Mouse (Mus musculus) cerebellum, adult 8-10 months (tissue): Measurements from ENCODE around the gene Nsf.
"Not testable (repeated sequence)": the region's sequence is repeated elsewhere in the genome, so short reads cannot be mapped to it uniquely, and the experiment has no call there.

ENCODE experiments used
- DNase-seq: peaks from one replicate; pipeline ENCODE4 v3.0.0; 2022

The Nsf gene

GRCm38 (mm10) chr11:103953896-103954292, at the start of gene Nsf:
Gene Nsf, minus strand, starts transcription at chr11:103954056.
- DNase-seq = peak; percentile 76

GRCm38 (mm10) chr11:104003397-104003796, 49.5 kb upstream of the Nsf start:
- no peak for DNase-seq

- DNase-seq = no peak
Measured at GRCm38 (mm10) chr11:104002191-104002590, 48.3 kb upstream of the Nsf start.

GRCm38 (mm10) chr11:104001395-104001955, 47.6 kb upstream of the Nsf start:
- no peak for DNase-seq

GRCm38 (mm10) chr11:104000667-104001394, 47.0 kb upstream of the Nsf start:
- no peak for DNase-seq

GRCm38 (mm10) chr11:103998737-103999136, 44.9 kb upstream of the Nsf start:
- DNase-seq = peak; percentile 32

- peak; percentile 86 for DNase-seq
Measured at GRCm38 (mm10) chr11:103997385-103997784, 43.5 kb upstream of the Nsf start.

GRCm38 (mm10) chr11:103992638-103993037, 38.8 kb upstream of the Nsf start:
- no peak for DNase-seq

GRCm38 (mm10) chr11:103990049-103990557, 36.2 kb upstream of the Nsf start:
- not testable (repeated sequence) for DNase-seq

GRCm38 (mm10) chr11:103987423-103987822, 33.6 kb upstream of the Nsf start:
- DNase-seq = peak; percentile 84

GRCm38 (mm10) chr11:103984067-103984466, 30.2 kb upstream of the Nsf start:
- no peak for DNase-seq

GRCm38 (mm10) chr11:103981826-103982225, 28.0 kb upstream of the Nsf start:
- no peak for DNase-seq

- no peak for DNase-seq
Measured at GRCm38 (mm10) chr11:103979381-103979780, 25.5 kb upstream of the Nsf start.

GRCm38 (mm10) chr11:103970876-103971275, 17.0 kb upstream of the Nsf start:
- DNase-seq = no peak

- DNase-seq = no peak
Measured at GRCm38 (mm10) chr11:103969278-103969677, 15.4 kb upstream of the Nsf start.

GRCm38 (mm10) chr11:103967106-103967735, 13.4 kb upstream of the Nsf start:
- no peak for DNase-seq

GRCm38 (mm10) chr11:103956866-103957265, 3.0 kb upstream of the Nsf start:
- DNase-seq = no peak

GRCm38 (mm10) chr11:103953032-103953895, 592 bp downstream of the Nsf start:
- no peak for DNase-seq

- no peak for DNase-seq
Measured at GRCm38 (mm10) chr11:103952635-103953031, 1.2 kb downstream of the Nsf start.

GRCm38 (mm10) chr11:103951106-103951505, 2.8 kb downstream of the Nsf start:
- no peak for DNase-seq

GRCm38 (mm10) chr11:103948952-103949351, 4.9 kb downstream of the Nsf start:
- DNase-seq = no peak

GRCm38 (mm10) chr11:103942740-103943139, 11.1 kb downstream of the Nsf start:
- no peak for DNase-seq

- DNase-seq = no peak
Measured at GRCm38 (mm10) chr11:103941351-103941750, 12.5 kb downstream of the Nsf start.
